Mouse (Mus musculus): ENCODE results near the gene Tcerg1l.
A peak's percentile ranks its signal among the peaks of the same experiment; 100 is the strongest.

The Tcerg1l gene

DNA sequence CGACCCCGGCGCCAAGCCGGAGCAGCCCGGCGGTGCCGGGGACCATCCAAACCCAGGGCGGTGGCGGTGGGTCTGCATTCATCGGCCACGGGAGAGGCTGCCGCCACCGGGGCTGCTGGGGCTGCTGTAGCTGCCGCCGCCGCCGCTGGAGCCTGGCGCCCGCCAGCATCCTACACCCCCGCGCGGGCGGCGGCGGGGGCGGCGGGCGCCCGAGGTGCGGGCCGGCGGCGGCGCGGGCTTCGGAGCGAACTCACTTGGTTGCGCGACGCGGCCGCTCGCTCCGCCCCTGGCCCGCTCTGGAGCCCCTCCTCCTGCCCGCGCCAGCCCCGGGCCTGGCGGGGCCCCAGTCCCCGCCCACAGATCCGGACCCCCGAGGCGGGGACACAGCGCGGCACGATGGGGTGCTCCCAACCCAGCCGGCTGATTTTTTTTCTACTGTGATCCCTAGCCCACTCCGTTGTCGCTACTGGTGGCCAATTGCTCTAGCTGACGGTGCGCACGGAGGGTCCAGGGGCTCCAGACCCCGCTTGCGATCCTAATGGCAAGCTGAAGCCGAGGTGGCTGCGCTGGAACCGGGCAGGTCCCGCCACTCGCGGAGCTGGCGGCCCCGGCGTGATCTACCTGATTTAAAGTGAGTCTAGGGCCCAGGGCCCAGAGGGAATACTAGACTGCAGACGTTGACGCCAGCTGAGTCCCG is at the start of gene Tcerg1l:
TSS of gene Tcerg1l (minus strand) at position 246 of the 697 bp plus-strand sequence.
- peak; percentile 40 to 50 for DNase-seq (ENCODE audit: low spot score in 2 of 2)

DNA sequence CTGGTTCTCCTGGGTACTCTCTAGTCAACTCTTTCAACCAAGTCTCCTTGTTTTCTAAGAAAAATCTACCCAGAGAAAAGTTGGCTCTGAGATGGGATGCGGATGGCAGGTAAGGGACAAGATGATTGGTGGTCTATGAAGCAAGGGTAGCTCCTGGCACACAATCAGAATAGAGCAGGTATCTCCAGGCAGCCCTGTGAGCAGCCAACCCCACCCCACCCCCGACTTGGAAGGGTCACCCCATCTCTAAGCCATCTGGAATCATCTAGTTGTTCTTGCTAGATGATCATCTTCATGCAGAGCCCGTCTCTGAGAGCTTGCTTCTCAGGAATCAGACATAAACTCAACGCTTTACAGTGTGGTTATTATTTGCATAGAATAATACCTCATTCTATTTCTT is 44.6 kb upstream of the Tcerg1l start:
- DNase-seq (ENCODE audit: low spot score in 2 of 2) = no peak

DNA sequence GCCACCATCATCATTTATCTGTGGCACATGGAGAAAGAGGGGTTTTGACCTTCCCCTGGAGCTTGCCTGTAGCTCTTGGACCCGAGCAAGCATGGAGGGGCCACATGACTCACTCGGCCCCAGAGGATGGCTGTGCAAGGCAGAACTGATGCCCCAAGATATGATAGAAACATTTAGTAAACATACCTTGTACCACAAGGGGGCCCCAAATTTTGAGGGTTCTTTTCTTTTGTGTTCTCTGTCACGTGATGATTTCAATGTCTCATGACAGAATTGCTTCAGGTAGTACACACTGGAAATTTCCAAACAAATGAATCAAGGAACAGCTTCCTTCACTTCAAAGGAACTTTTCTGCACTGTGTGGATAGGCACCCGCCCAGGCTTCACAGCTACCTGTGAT is 35.0 kb upstream of the Tcerg1l start:
- DNase-seq (ENCODE audit: low spot score in 2 of 2) = no peak

DNA sequence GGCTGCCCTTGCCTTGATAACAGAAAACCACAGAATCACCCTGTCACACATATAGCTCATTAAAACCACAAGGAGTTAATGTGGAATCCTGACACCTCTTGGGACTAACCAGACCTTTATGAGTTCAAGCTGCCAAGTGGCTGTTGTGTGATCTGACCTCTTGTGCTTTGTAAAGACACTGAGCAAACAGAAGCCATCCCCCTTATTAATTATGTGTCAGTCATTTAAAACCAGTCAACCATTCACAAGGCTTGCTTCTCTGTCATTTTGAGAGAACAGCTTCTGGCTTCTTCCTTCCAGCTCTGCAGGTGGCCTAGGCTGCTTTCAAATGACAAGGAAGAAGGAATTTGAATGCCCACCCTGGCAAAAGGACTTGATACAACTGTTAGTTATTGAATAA is 33.9 kb upstream of the Tcerg1l start:
- DNase-seq (ENCODE audit: low spot score in 2 of 2) = no peak

- no peak for DNase-seq (ENCODE audit: low spot score in 2 of 2)
Observed at GRCm38 (mm10) chr7:138429916-138430315, 32.4 kb upstream of the Tcerg1l start.

- DNase-seq (ENCODE audit: low spot score in 2 of 2) = no peak
Observed at GRCm38 (mm10) chr7:138428826-138429225, 31.3 kb upstream of the Tcerg1l start.

DNA sequence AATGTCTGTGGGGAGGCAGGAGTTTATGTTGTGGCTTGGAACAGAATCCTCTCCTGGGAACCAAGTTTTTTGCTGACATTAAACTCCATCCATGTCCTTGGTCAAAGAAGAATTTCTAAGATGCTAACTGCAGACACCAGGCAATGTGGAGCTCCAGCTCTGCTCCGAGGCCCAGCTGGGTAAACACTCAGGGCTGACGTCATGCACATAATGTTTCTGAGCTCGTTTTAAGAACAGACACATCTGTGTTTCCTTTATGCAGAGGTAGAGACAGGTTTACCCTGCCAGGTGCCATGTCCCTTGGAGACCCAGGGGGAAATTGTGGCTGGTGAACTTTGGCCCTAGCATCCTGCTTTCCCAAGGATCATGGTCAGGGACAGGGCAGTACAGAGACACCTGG is 29.9 kb upstream of the Tcerg1l start:
- no peak for DNase-seq (ENCODE audit: low spot score in 2 of 2)

- DNase-seq (ENCODE audit: low spot score in 2 of 2) = no peak
Observed at GRCm38 (mm10) chr7:138413496-138413895, 16.0 kb upstream of the Tcerg1l start.

DNA sequence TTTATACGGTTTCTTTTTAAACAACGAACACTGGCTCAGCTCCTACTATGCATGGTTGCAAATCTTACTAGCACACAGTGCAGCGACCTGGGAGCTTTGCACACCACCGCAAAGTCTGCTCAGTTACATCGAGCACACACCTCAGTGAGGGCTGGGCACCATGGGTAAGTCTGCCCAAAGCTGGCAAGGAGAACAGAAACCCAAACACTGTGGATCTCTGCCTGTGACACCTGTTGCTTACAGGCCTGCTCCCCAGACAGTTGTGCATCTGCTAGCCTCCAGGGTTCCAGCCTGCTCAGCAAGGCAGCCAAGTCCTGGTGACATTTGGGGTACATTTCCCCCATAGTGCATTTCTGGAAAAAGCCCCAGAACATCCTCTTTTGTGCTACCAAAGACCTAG is 4.1 kb upstream of the Tcerg1l start:
- DNase-seq (ENCODE audit: low spot score in 2 of 2) = no peak

GRCm38 (mm10) chr7:138400506-138401272 is 3.2 kb upstream of the Tcerg1l start:
- peak in 1 of 2 experiments; percentile 13 for DNase-seq (ENCODE audit: low spot score in 2 of 2)

- peak; percentile 80 to 86 for DNase-seq (ENCODE audit: low spot score in 2 of 2)
Observed at GRCm38 (mm10) chr7:138398182-138398793, 758 bp upstream of the Tcerg1l start.

DNA sequence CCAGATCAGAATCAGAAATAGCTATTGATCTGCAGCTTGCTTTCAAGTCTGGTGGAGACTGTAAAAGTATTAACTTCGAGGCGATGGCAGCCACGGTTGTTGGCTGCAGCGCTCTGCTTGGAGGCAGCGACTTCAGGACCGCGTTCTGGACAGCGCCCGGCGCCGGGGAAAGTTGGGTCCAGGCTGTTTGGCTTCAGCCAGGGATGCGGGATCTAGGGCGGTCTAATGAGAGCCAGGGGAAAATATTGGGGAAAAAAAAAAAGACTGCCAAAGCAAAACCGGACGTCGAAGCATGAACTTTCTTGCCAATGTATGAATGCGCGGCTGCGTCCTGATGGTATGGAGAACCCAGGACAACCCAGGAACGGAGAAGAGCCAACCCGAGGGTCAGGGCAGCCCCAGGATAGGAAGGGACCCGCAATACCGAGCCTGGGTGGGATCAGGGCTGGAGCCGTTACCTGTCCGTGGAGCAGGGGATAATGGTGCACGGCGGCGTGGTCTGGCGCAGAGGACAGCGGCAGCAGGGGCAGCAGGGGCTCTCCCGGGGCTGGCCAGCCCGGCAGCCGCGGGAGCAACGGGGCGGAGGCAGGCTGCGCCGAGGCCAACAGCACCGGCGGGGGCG is 556 bp downstream of the Tcerg1l start:
- DNase-seq (ENCODE audit: low spot score in 2 of 2) = peak in 1 of 2 experiments; percentile 38

- peak in 1 of 2 experiments; percentile 11 for DNase-seq (ENCODE audit: low spot score in 2 of 2)
Observed at GRCm38 (mm10) chr7:138396109-138396862, 1.2 kb downstream of the Tcerg1l start.

DNA sequence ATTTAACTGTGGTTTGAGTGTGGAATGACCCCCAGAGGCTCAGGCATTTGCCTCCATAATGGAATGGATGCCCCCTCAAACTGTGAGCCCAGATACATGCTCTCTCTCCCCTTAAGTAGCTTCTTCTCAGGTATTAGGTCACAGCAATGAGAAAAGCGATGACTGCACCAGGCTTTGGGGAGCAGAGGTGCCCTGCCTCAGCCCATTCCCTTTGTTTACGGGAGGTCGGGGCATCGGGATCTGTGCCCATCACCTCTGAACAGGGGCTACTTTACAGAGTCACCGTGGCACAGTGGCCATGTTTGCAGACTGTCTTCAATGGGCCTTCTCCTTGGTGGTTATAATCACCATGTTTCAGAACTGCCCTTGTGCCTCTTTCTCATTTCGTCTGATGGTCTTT is 7.6 kb downstream of the Tcerg1l start:
- DNase-seq (ENCODE audit: low spot score in 2 of 2) = no peak

DNA sequence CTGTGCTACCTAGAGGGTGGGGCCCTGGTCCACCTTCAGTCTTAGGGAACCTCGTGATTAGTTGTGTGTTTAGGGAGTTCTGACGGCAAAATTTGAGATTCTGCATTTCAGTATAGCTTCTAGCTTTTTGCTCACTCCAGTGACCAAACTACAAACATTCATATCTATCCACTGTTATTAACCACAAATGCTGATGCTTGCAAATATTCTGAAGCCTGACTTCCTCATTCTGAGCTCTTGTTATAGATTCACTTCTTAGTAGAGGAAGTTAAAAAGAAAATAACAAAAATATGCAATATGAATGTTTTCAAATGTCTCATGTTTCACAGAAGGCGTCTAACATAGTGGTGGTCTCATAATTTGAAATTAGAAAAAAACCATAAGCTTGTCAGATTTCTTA is 8.5 kb downstream of the Tcerg1l start:
- no peak for DNase-seq (ENCODE audit: low spot score in 2 of 2)

DNA sequence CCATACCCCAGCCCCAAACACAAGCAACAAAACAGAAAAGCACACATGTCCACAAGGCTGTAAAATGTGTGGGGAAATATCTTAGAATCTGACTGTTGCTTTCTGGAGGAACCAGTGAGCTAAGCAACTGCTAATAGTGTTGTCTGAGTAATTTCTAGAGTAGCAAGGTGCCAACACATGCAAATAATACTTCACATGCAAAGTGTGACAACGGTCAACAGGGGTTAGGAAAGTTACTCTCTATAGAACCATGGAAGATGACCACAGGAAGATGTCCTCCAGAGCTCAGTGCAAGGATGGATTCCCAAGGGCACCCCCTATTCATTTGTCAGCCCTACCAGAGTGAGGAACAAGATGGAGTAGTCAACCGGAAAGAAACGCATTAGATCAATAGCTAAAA is 18.3 kb downstream of the Tcerg1l start:
- no peak for DNase-seq (ENCODE audit: low spot score in 2 of 2)

DNA sequence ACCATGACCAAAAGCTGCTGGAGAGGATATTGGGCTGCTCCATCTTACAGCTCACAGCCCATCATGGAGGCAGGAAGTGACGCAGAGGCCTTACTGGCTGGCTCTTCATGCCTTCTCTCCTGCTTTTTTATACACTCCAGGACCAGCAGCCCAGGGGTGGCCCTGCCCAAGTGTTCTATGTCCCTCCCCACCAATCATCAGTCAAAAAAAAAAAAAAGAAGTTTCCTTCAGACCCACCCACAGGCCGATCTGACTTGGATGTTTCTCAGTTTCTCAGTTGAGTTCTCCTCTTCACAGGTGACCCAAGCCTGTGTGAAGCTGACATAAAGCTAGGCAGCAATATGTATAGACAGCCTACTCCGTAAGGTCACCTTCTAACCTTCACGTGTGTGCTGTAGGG is 19.0 kb downstream of the Tcerg1l start:
- DNase-seq (ENCODE audit: low spot score in 2 of 2) = peak in 1 of 2 experiments; percentile 2

- peak in 1 of 2 experiments; percentile 2 for DNase-seq (ENCODE audit: low spot score in 2 of 2)
Observed at GRCm38 (mm10) chr7:138375573-138375972, 22.0 kb downstream of the Tcerg1l start.

DNA sequence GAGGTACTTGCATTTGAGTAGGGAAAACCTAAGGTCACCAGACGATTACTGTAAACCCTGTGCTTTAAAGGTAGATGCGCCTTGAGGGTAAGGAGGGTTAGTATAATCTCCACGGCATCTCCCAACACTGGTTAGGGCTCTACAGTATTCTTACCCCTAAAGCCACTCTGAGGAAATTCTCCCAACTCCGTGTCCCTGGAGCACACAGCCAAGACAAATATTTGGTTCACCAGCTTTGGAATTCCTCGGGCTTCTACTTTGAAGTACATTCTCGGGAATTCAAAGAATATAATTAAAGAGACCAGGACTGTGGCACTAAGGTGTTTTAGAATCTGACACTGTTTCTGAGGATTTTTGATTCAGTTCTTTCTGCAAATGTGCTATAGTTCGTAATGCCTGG is 23.2 kb downstream of the Tcerg1l start:
- no peak for DNase-seq (ENCODE audit: low spot score in 2 of 2)

- peak in 1 of 2 experiments; percentile 11 for DNase-seq (ENCODE audit: low spot score in 2 of 2)
Observed at GRCm38 (mm10) chr7:138373530-138373929, 24.0 kb downstream of the Tcerg1l start.

DNA sequence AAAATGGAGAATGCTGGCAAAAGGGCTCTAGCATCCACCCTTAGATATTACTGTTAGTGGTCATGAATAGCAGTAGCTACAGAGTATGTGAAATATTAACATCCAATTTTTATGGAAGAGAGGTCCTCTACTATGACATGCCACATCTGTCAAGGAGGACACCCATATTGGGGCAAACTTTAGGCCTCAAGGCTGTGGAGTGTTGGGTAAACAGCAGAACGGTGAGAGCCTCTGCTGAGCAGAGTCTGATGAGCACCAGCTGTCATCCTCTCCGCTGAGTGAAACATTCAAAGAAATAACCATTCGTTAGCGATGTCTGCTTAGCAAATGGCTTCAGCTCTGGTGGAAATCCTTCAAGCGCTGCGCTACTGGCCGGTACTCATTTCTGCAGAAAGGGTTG is 30.0 kb downstream of the Tcerg1l start:
- no peak for DNase-seq (ENCODE audit: low spot score in 2 of 2)

GRCm38 (mm10) chr7:138365519-138365918 is 32.0 kb downstream of the Tcerg1l start:
- peak; percentile 24 to 41 for DNase-seq (ENCODE audit: low spot score in 2 of 2)
